In genomic region chr4:140814241-140815225, GRCm38 (mm10) we compare ENCODE assay signal across 8 mouse cellular contexts. TPM values are rescaled to one million over a fixed set of nuclear protein-coding genes. Genes with fewer than 3 reads are reported as not detected.
DNase-seq lines count a peak whose midpoint lies in the region; ATAC-seq and TF ChIP-seq lines count a peak whose summit lies in the region.

No protein-coding gene starts in this region.

- H3K4me3 ChIP-seq in embryonic facial prominence, embryonic 10.5 days, result peak overlapping the region; percentile 54
- peak overlapping the region; percentile 41 for H3K4me3 ChIP-seq in heart, postnatal 0 days (ENCODE audit: low read depth, low read length)
- H3K4me3 ChIP-seq in spleen, adult 2 months (ENCODE audit: extremely low read depth, insufficient read depth, insufficient read length), result peak overlapping the region; percentile 57

- 0 out of 2 replicates have a peak, but pooled peaks cover 4% of the 10 kb centered on the region for H3K9me3 ChIP-seq in embryonic facial prominence, embryonic 10.5 days
- no peaks in the 10 kb centered on the region for H3K9me3 ChIP-seq in heart, postnatal 0 days (replicated peaks; ENCODE audit: control insufficient read depth, low read length)

- ATAC-seq in heart, postnatal 0 days (ENCODE audit: insufficient read depth, low read depth), result no peak

- 25% methylated on average over 36 of the region's 36 CpGs for WGBS in embryonic facial prominence, embryonic 10.5 days
- 31% methylated on average over 36 of the region's 36 CpGs for WGBS in heart, postnatal 0 days
- WGBS in spleen, adult 2 months, result 25% methylated on average over 36 of the region's 36 CpGs

- peak overlapping the region; percentile 70 for H3K27ac ChIP-seq in embryonic facial prominence, embryonic 10.5 days (replicated peaks)
- no peak overlapping the region for H3K27ac ChIP-seq in heart, postnatal 0 days (ENCODE audit: low read depth)
- peak overlapping the region; percentile 1; the same call in 1 of the 2 replicates for H3K27ac ChIP-seq in spleen, adult 2 months (ENCODE audit: insufficient read depth, low read length)

- no peak for TF ChIP-seq EP300 in heart, postnatal 0 days (IDR thresholded peaks at IDR 0.05; ENCODE audit: low read depth)

- peak; percentile 40 for TF ChIP-seq CTCF in heart, postnatal 0 days (IDR thresholded peaks at IDR 0.05; ENCODE audit: low read depth)
- no peak; the same call in 1 of the 2 replicates for TF ChIP-seq CTCF in spleen, adult 2 months (IDR thresholded peaks at IDR 0.05; ENCODE audit: extremely low read depth, insufficient read depth, insufficient read length, insufficient replicate concordance)

- peak; percentile 7 for DNase-seq in layer of hippocampus, adult 11-12 months (ENCODE audit: low spot score)
- DNase-seq in layer of hippocampus, adult 9-11 months, result no peak
- peak; percentile 70 for DNase-seq in embryonic facial prominence, embryonic 10.5 days (ENCODE audit: low spot score)
- no peak for DNase-seq in heart, postnatal 0 days (ENCODE audit: low spot score)
- DNase-seq in kidney, postnatal 10 days, result peak; percentile 72
- peak; percentile 64 to 69 for DNase-seq in lung, postnatal 4 days
- peak in 1 of 2 experiments; percentile 50 for DNase-seq in spleen, adult 2 months (ENCODE audit: low read depth in 1 of 2, low spot score in 2 of 2)
- no peak for DNase-seq in frontal cortex, postnatal 25 days (ENCODE audit: low spot score in 2 of 2)

- no peak overlapping the region; the same call in 1 of the 2 replicates for H3K9ac ChIP-seq in heart, postnatal 0 days (replicated peaks; ENCODE audit: low read depth, low read length)

- H3K36me3 ChIP-seq in embryonic facial prominence, embryonic 10.5 days (replicated peaks), result no peaks in the 10 kb centered on the region
- no peaks in the 10 kb centered on the region for H3K36me3 ChIP-seq in heart, postnatal 0 days (replicated peaks; ENCODE audit: control insufficient read depth, insufficient read depth, low read length)
- no peaks in the 10 kb centered on the region for H3K36me3 ChIP-seq in spleen, adult 2 months (ENCODE audit: control insufficient read depth, insufficient read depth, low read length)

- peaks cover 24% of the 10 kb centered on the region for H3K27me3 ChIP-seq in embryonic facial prominence, embryonic 10.5 days (replicated peaks; ENCODE audit: low read depth, poor library complexity, severe bottlenecking)
- H3K27me3 ChIP-seq in heart, postnatal 0 days (ENCODE audit: control insufficient read depth, insufficient read depth, low read length), result peaks cover 8% of the 10 kb centered on the region; the same call in 1 of the 2 replicates
- no peaks in the 10 kb centered on the region for H3K27me3 ChIP-seq in spleen, adult 2 months (ENCODE audit: control insufficient read depth, insufficient read depth, low read length)

- no peak for TF ChIP-seq POLR2A in spleen, adult 2 months (IDR thresholded peaks at IDR 0.05; ENCODE audit: low read depth, low read length)

- H3K4me2 ChIP-seq in heart, postnatal 0 days (ENCODE audit: low read depth, low read length), result peak overlapping the region; percentile 67

- peaks cover 60% of the 10 kb centered on the region for H3K4me1 ChIP-seq in embryonic facial prominence, embryonic 10.5 days
- peaks cover 17% of the 10 kb centered on the region for H3K4me1 ChIP-seq in heart, postnatal 0 days (ENCODE audit: control insufficient read depth, insufficient read depth)
- H3K4me1 ChIP-seq in spleen, adult 2 months (ENCODE audit: control insufficient read depth, insufficient read depth, insufficient read length), result peaks cover 5% of the 10 kb centered on the region; the same call in 1 of the 2 replicates

RNA-seq across cellular contexts. Expression of gene Padi3, which starts 4.1 kb away (rescaled TPM):
- polyA plus RNA-seq in embryonic facial prominence, embryonic 10.5 days (2016; fragmentation: Nextera tagmentation; extraction: Ambion mirVana), result 0.28 and 0.60 TPM in 2 replicates
- 0.04 TPM in 1 of 2 replicates, not detected in the other for total RNA-seq in heart, postnatal 0 days (2014; rRNA removed; ENCODE audit: low replicate concordance)
- 0.11 TPM in 2 replicates for polyA plus RNA-seq in heart, postnatal 0 days (2015; fragmentation: Nextera tagmentation; extraction: Ambion mirVana)
- polyA plus RNA-seq in spleen, adult 2 months (2012; rRNA removed), result 0.14 and 0.26 TPM in 2 replicates

RNA-seq across cellular contexts. Expression of gene Padi1, which starts 31.0 kb away (rescaled TPM):
- 0.10 and 0.22 TPM in 2 replicates for polyA plus RNA-seq in embryonic facial prominence, embryonic 10.5 days (2016; fragmentation: Nextera tagmentation; extraction: Ambion mirVana)
- not detected in 2 replicates for total RNA-seq in heart, postnatal 0 days (2014; rRNA removed; ENCODE audit: low replicate concordance)
- 0.04 TPM in 1 of 2 replicates, not detected in the other for polyA plus RNA-seq in heart, postnatal 0 days (2015; fragmentation: Nextera tagmentation; extraction: Ambion mirVana)
- polyA plus RNA-seq in spleen, adult 2 months (2012; rRNA removed), result 0.13 TPM in 2 replicates

RNA-seq across cellular contexts. Expression of gene Padi4, which starts 40.5 kb away (rescaled TPM):
- 0.30 and 0.49 TPM in 2 replicates for polyA plus RNA-seq in embryonic facial prominence, embryonic 10.5 days (2016; fragmentation: Nextera tagmentation; extraction: Ambion mirVana)
- total RNA-seq in heart, postnatal 0 days (2014; rRNA removed; ENCODE audit: low replicate concordance), result 2.4 and 2.7 TPM in 2 replicates
- polyA plus RNA-seq in heart, postnatal 0 days (2015; fragmentation: Nextera tagmentation; extraction: Ambion mirVana), result 1.1 and 1.2 TPM in 2 replicates
- polyA plus RNA-seq in spleen, adult 2 months (2012; rRNA removed), result 4.1 and 7.3 TPM in 2 replicates

Comparison
In these comparisons a context has a peak if more than half of its experiments do, and no peak if none do; other contexts are left out.
1. DNase-seq: peak in layer of hippocampus, adult 11-12 months (single experiment), embryonic facial prominence, embryonic 10.5 days (single experiment), kidney, postnatal 10 days (single experiment) and lung, postnatal 4 days (2 of 2); none in layer of hippocampus, adult 9-11 months (single experiment), heart, postnatal 0 days (single experiment) and frontal cortex, postnatal 25 days (0 of 2).
2. Peak in every context shown above with its lines, with median percentiles within 50 percentile points of each other: H3K4me3 ChIP-seq.